8 mouse cellular contexts compared by ENCODE assay signal in genomic region chr6:99519806-99520675, GRCm38 (mm10). TPM values are rescaled to one million over a fixed set of nuclear protein-coding genes. Genes with fewer than 3 reads are reported as not detected.
DNase-seq lines count a peak whose midpoint lies in the region; ATAC-seq and TF ChIP-seq lines count a peak whose summit lies in the region.

No protein-coding gene starts in this region.

- H3K4me1 ChIP-seq in kidney, adult 2 months (ENCODE audit: control insufficient read depth, insufficient read depth, low read length) = no peaks in the 10 kb centered on the region
- peaks cover 17% of the 10 kb centered on the region for H3K4me1 ChIP-seq in lung, embryonic 15.5 days

- H3K9me3 ChIP-seq in lung, embryonic 15.5 days = no peaks in the 10 kb centered on the region

- peak; percentile 60 for DNase-seq in right cerebral cortex, adult 18-20 months
- no peak for DNase-seq in right cerebral cortex, postnatal 25 days
- peak; percentile 64 for DNase-seq in embryo, embryonic 10.5 days (ENCODE audit: low spot score)
- DNase-seq in heart, adult 8-10 months (ENCODE audit: low spot score) = peak; percentile 24
- DNase-seq in kidney, adult 2 months = peak; percentile 56
- DNase-seq in retina, postnatal 1 day = peak; percentile 53

- peak overlapping the region; percentile 84 for H3K4me2 ChIP-seq in lung, embryonic 15.5 days

- peak overlapping the region; percentile 97 for H3K4me3 ChIP-seq in kidney, adult 2 months (ENCODE audit: insufficient read depth, low read depth, low read length)
- peak overlapping the region; percentile 80 for H3K4me3 ChIP-seq in lung, embryonic 15.5 days

- ATAC-seq in lung, embryonic 15.5 days (ENCODE audit: borderline replicate concordance, extremely low read depth, low FRiP score, low TSS enrichment) = no peak
- ATAC-seq in erythroid progenitor cell, adult 5-6 weeks (replicated peaks; ENCODE audit: low FRiP score, poor library complexity, severe bottlenecking) = no peak

- H3K9ac ChIP-seq in lung, embryonic 15.5 days = peak overlapping the region; percentile 84

- 23% methylated on average over 38 of the region's 38 CpGs for WGBS in kidney, adult 2 months
- WGBS in lung, embryonic 15.5 days = 4% methylated on average over 23 of the region's 38 CpGs

- no peak overlapping the region for H3K27ac ChIP-seq in kidney, adult 2 months (ENCODE audit: insufficient read depth, low read depth, low read length)
- peak overlapping the region; percentile 100 for H3K27ac ChIP-seq in lung, embryonic 15.5 days

- no peaks in the 10 kb centered on the region for H3K27me3 ChIP-seq in kidney, adult 2 months (replicated peaks; ENCODE audit: control insufficient read depth, insufficient read depth, low read length)
- H3K27me3 ChIP-seq in lung, embryonic 15.5 days = no peaks in the 10 kb centered on the region

- H3K36me3 ChIP-seq in kidney, adult 2 months (ENCODE audit: control insufficient read depth, insufficient read depth, low read length) = no peaks in the 10 kb centered on the region
- H3K36me3 ChIP-seq in lung, embryonic 15.5 days = no peaks in the 10 kb centered on the region

- TF ChIP-seq POLR2A in kidney, adult 2 months (IDR thresholded peaks at IDR 0.05; ENCODE audit: low read depth, low read length) = no peak

- no peak for TF ChIP-seq CTCF in kidney, adult 2 months (conservative IDR thresholded peaks at IDR 0.05; ENCODE audit: insufficient read depth, insufficient read length, low read depth, low read length)

RNA-seq across cellular contexts. Expression of gene Foxp1, which starts 2.5 kb away (rescaled TPM):
- total RNA-seq in heart, adult 8-10 months (2022) = 10 to 100 TPM; 27.2 to 37.3 (median 31.2) TPM
- 28.2 and 32.8 TPM in 2 replicates for polyA plus RNA-seq in kidney, adult 2 months (2012; rRNA removed)
- polyA plus RNA-seq in lung, embryonic 15.5 days (2015; fragmentation: Nextera tagmentation; extraction: Ambion mirVana) = 95.4 and 109 TPM in 2 replicates
- total RNA-seq in erythroid progenitor cell, adult 5-6 weeks (2015; ENCODE audit: low replicate concordance) = 34.4 and 43.6 TPM in 2 replicates
- 14.7 and 40.8 TPM in 2 replicates for total RNA-seq in erythroid progenitor cell, adult 5-6 weeks (2017; ENCODE audit: low replicate concordance)
